Mouse (Mus musculus): ENCODE measurements at regions not wholly inside any gene's neighbourhood (a gene's known extent, or its start where the extent isn't known, plus 50 kb on each side); places are given as distances from the start of the nearest gene placed in this dataset.

GRCm38 (mm10) chr9:72217296-72218028 lies 57.2 kb upstream of the Zfp280d start:
- DNase-seq (ENCODE audit: low spot score in 2 of 2), result peak; percentile 15 to 59

- DNase-seq (ENCODE audit: low spot score in 2 of 2), result no peak
Observed at GRCm38 (mm10) chr9:72218736-72219135, 55.9 kb upstream of the Zfp280d start.

- DNase-seq (ENCODE audit: low spot score in 2 of 2), result peak; percentile 14 to 30
Observed at GRCm38 (mm10) chr9:72219892-72220291, 54.8 kb upstream of the Zfp280d start.

- DNase-seq (ENCODE audit: low spot score in 2 of 2), result no peak
Observed at GRCm38 (mm10) chr9:72221333-72221732, 53.3 kb upstream of the Zfp280d start.

Measured in gastrocnemius, adult 8-10 months (tissue).